Mouse (Mus musculus): ENCODE data around the gene Gabpb1. TPM values are rescaled to one million over a fixed set of nuclear protein-coding genes. Genes with fewer than 3 reads are reported as not detected.

Gene Gabpb1
- total RNA-seq (2014; fragmentation: Nextera tagmentation), result 26.1 and 35.4 TPM in 2 replicates
- 32.0 and 36.5 TPM in 2 replicates for total RNA-seq (2017)

GRCm38 (mm10) chr2:126676122-126676515, at the start of gene Gabpb1:
TSS of gene Gabpb1 (minus strand) at chr2:126676337.
- ATAC-seq (replicated peaks; ENCODE audit: low FRiP score, low TSS enrichment, poor library complexity, severe bottlenecking), result no peak

DNA sequence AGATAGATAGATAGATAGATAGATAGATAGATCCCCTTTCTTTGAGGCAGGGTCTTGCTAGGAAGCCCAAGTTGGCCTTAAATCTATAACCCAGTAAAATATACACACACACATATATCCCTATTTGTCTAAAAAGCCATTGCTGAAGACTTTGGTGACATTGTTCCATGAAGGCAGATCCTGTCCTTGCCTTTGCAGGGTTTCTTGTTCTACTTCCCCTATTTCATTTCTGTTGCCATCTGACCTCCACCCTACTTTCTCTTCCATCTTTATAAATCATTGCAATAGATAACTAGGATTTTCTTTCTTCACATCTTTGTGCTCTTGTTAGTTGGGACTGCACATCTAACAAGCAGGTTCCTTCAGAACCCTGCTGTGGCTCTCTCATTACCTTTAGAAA, 36.8 kb upstream of the Gabpb1 start:
- no peak for ATAC-seq (replicated peaks; ENCODE audit: low FRiP score, low TSS enrichment, poor library complexity, severe bottlenecking)

DNA sequence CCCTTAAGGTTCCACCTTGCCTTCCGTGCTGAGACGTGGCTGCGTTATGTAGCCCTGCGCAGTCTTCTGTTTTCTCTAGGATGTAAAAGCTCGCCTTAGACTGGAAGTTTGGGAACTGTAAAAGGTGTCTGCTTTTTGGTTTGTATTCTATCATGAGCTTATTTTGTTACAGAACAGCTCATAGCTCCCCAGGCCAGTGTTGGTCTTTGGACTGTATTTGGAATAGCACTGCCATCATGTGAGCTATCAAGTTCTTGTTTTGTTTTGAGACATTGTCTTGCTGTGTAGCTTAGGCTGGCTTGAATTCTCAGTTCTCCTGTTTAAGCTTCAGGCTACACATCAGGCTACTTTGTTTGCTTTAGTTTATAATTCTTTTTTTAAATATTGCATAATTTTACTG, 36.4 kb upstream of the Gabpb1 start:
- ATAC-seq (replicated peaks; ENCODE audit: low FRiP score, low TSS enrichment, poor library complexity, severe bottlenecking), result no peak

DNA sequence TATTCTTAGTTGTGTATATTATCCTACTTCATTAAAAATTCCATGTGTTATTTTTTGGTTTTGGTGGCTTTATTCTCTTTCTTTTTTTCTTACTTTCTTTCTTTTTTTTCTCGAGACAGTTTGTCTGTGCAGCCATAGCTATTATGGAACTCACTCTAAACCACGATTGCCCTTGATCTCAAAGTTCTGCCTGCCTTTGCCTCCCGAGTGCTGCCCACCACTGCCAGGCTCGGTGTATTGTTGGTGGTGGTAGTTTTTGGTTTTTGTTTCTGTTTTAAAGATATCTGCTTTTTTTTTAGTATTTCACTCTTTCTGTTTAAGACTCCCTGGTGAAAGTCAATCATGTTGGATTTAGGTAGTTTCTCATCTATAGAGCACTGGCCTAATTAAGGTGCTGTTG, 32.2 kb upstream of the Gabpb1 start:
- no peak for ATAC-seq (replicated peaks; ENCODE audit: low FRiP score, low TSS enrichment, poor library complexity, severe bottlenecking)

- no peak for ATAC-seq (replicated peaks; ENCODE audit: low FRiP score, low TSS enrichment, poor library complexity, severe bottlenecking)
Measured at GRCm38 (mm10) chr2:126707438-126707779, 31.3 kb upstream of the Gabpb1 start.

- peak; percentile 99 for ATAC-seq (replicated peaks; ENCODE audit: low FRiP score, low TSS enrichment, poor library complexity, severe bottlenecking)
Measured at GRCm38 (mm10) chr2:126706759-126707437, 30.8 kb upstream of the Gabpb1 start, which contains the start of gene Usp8. TSS of gene Usp8 (plus strand) at chr2:126707328.

GRCm38 (mm10) chr2:126695285-126695684, 19.1 kb upstream of the Gabpb1 start:
- no peak for ATAC-seq (replicated peaks; ENCODE audit: low FRiP score, low TSS enrichment, poor library complexity, severe bottlenecking)

DNA sequence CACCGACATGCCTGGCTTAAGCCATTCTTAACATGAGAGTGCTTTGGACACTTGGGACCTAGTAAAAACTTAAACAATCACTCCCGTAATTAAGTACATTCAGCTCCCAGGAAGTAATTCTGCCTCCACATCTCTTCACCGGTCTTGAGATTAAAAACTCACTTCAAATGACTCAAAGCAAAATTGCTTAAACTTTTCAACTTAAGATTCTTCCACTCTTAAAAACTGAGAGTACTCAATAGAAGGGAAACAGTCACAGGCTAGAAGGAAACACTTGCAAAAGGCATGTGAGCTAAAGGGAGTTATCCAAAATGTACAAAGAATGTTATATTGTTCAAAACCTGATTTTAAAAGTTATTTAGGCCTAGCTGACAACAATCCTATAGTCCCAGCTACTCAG, 15.2 kb upstream of the Gabpb1 start:
- no peak for ATAC-seq (replicated peaks; ENCODE audit: low FRiP score, low TSS enrichment, poor library complexity, severe bottlenecking)

GRCm38 (mm10) chr2:126682937-126683336, 6.8 kb upstream of the Gabpb1 start:
- ATAC-seq (replicated peaks; ENCODE audit: low FRiP score, low TSS enrichment, poor library complexity, severe bottlenecking), result no peak

- no peak for ATAC-seq (replicated peaks; ENCODE audit: low FRiP score, low TSS enrichment, poor library complexity, severe bottlenecking)
Measured at GRCm38 (mm10) chr2:126682333-126682732, 6.2 kb upstream of the Gabpb1 start.

GRCm38 (mm10) chr2:126677366-126677765, 1.2 kb upstream of the Gabpb1 start:
- ATAC-seq (replicated peaks; ENCODE audit: low FRiP score, low TSS enrichment, poor library complexity, severe bottlenecking), result no peak

DNA sequence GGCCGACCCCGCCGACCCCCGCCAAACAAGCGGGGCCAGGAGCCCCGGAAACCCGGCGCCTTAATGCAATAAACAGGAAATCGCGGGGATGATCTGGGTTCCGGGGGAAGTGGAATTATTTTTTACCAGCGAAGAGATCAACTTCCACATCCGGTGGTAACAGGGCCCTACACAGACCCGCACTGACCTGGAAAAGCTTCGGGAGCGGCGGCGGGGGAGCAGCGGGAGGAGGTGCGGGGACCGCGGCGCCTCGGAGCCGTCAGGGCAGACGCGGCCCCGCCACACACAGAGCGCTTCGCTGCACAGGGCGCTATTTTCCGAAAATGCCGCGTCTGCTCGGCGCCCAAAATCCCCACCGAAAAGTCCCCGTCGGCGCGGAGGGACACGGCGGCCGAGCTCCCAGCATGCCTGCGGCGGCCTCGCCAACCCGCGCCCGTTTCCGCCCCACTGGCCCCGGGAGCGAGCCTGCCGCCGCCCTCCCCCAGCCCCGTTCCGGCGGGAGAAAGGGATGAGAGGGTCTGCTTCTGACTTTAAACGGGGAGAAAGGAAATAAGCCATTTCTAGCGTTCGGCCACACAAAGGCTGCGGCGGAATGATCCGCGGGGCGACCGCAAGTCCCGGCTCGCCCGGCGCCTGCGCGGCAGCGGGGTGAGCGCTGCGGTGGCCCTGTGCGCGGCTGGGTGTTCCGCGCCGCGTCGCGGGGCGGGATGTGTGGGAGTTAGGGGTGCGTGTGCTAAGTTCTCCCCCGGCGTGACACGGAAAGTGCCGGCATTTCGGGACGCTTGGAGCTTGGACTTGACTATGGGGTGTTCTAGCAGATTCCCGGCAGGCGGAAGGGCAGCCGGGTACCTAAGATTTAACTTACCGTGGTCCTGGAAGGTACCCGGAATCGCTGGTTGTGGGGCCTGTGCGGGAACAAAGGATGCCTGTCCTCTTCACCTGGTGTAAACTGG, 692 bp downstream of the Gabpb1 start:
- peak; percentile 82 for ATAC-seq (replicated peaks; ENCODE audit: low FRiP score, low TSS enrichment, poor library complexity, severe bottlenecking)

DNA sequence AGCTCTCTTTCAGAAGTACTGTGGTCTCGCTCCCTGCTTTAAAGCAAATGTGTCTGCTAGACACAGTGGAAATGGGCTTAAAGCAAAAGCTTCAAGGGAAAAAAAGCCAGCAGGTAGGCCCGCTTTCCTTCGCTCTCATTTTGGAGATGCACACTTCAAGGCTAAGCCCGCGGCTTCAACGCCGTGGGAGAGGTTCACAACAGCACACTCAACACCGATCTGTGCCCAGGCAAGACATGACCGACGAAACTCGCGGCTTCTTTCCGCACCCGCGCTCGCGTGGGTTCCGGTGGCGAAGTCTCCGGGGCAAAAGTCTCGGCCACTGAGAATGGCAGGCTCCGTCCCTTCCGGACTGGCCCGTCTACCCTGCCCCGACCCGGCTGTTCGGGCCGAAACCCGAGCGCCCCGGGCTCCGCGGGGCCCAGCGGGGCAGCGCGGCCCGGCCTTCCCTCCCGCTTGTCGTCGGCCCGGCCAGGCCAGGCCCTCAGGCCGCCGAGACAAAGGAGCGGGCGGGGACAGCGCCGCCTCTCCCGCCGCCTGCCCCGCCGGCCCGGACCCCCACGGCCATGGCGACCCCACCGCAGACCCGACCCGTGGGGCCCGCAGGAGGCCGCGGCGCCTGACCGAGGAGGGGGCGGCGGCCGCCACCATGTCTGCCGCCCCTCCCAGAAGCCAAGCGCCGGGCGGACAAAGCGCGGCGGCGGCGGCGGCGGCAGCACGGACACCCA, 1.5 kb downstream of the Gabpb1 start:
- peak; percentile 27 for ATAC-seq (replicated peaks; ENCODE audit: low FRiP score, low TSS enrichment, poor library complexity, severe bottlenecking)

GRCm38 (mm10) chr2:126673317-126674242, 2.6 kb downstream of the Gabpb1 start:
- 0 out of 2 replicates have a peak, but pooled peaks have one; percentile 7 for ATAC-seq (replicated peaks; ENCODE audit: low FRiP score, low TSS enrichment, poor library complexity, severe bottlenecking)

- no peak for ATAC-seq (replicated peaks; ENCODE audit: low FRiP score, low TSS enrichment, poor library complexity, severe bottlenecking)
Measured at GRCm38 (mm10) chr2:126668621-126669252, 7.4 kb downstream of the Gabpb1 start.

DNA sequence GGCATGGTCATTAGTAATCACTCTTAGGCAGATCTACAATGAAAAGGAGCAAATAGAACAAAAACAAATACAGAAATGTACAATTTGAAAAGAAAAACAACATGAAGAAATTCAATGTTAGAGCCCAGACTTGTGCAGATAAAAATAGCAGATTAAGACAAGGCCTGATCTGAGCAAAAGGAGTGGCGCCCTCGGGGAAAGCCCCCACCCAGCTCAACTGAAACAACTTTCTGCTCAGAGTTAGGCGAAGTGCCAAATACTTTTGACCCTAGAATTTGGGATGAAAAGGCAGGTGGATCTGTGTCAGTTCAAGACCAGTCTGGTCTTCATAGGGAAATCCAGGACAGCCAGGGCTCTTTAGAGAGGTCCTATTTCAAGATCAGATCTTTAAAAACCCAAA, 10.2 kb downstream of the Gabpb1 start:
- ATAC-seq (replicated peaks; ENCODE audit: low FRiP score, low TSS enrichment, poor library complexity, severe bottlenecking), result peak; percentile 48

DNA sequence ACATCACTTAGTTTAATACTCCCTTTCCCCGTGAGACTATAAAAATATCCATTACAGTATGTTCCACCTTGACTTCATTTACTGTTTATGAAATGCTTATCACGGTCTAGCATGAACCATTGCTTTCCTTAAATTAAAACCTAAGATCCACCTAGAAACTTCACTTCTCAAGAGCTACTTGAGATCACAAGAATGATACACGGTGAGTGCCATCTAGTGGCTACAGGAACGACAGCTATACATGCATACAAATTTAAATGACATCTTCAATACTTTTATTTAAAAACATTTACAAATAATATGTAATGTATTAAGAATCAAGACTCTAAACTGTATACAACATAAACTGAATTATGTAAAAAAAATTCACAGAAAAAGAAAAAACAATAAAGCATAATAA, 12.7 kb downstream of the Gabpb1 start:
- ATAC-seq (replicated peaks; ENCODE audit: low FRiP score, low TSS enrichment, poor library complexity, severe bottlenecking), result peak; percentile 76

DNA sequence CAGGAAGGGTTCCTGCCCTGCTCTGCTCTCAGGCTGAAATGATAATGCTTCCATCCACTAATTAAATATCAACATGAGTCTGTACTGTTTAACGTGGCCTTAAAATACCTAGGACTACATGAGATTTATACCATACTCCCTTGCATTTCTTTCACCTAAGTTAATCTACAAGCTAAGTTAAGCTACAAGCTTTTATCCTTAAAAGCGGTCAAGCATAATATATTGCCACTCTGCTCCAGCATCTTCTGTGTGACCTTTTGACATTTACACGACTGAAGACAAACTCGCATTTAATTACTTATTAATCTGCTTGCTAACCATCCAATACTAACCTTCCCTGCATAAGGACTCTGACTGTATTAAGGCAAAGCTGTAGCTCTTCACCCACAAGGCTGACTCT, 23.2 kb downstream of the Gabpb1 start:
- no peak for ATAC-seq (replicated peaks; ENCODE audit: low FRiP score, low TSS enrichment, poor library complexity, severe bottlenecking)

Measured in megakaryocyte-erythroid progenitor cell, adult 5-6 weeks (primary cell).